Comparison of ENCODE assay signal across 8 mouse cellular contexts in genomic region chr19:41263630-41264295, GRCm38 (mm10). TPM values are rescaled to one million over a fixed set of nuclear protein-coding genes. Genes with fewer than 3 reads are reported as not detected.
DNase-seq lines count a peak whose midpoint lies in the region; ATAC-seq and TF ChIP-seq lines count a peak whose summit lies in the region.

TSS of gene Tm9sf3 (minus strand) at chr19:41263997.

- H3K9me3 ChIP-seq in heart, embryonic 11.5 days (replicated peaks; ENCODE audit: control insufficient read depth, low read length), result no peaks in the 10 kb centered on the region
- H3K9me3 ChIP-seq in kidney, postnatal 0 days (replicated peaks; ENCODE audit: low read length), result no peaks in the 10 kb centered on the region
- no peaks in the 10 kb centered on the region for H3K9me3 ChIP-seq in liver, embryonic 11.5 days (ENCODE audit: control insufficient read depth, low read length)
- H3K9me3 ChIP-seq in stomach, embryonic 14.5 days (ENCODE audit: control insufficient read depth, low read depth, low read length), result no peaks in the 10 kb centered on the region

- H3K27me3 ChIP-seq in heart, embryonic 11.5 days (ENCODE audit: control insufficient read depth, insufficient read depth, low read length), result no peaks in the 10 kb centered on the region
- H3K27me3 ChIP-seq in kidney, postnatal 0 days (ENCODE audit: insufficient read depth, low read length), result no peaks in the 10 kb centered on the region
- H3K27me3 ChIP-seq in liver, embryonic 11.5 days (replicated peaks; ENCODE audit: control insufficient read depth, insufficient read depth, low read length), result no peaks in the 10 kb centered on the region
- no peaks in the 10 kb centered on the region for H3K27me3 ChIP-seq in stomach, embryonic 14.5 days (ENCODE audit: control insufficient read depth, insufficient read depth, low read length)

- peak within 1 kb of the TSS; percentile 96 for H3K4me3 ChIP-seq in heart, embryonic 11.5 days (ENCODE audit: low read depth, low read length)
- peak within 1 kb of the TSS; percentile 92 for H3K4me3 ChIP-seq in kidney, postnatal 0 days (replicated peaks; ENCODE audit: low read depth, low read length)
- peak within 1 kb of the TSS; percentile 98 for H3K4me3 ChIP-seq in liver, embryonic 11.5 days (ENCODE audit: low read depth, low read length)
- peak within 1 kb of the TSS; percentile 95 for H3K4me3 ChIP-seq in stomach, embryonic 14.5 days (ENCODE audit: low read depth, low read length)

- DNase-seq in B cell, adult 2 months, result peak; percentile 88 to 89
- peak; percentile 96 for DNase-seq in brain, adult 2 months (ENCODE audit: low read depth, low spot score)
- peak; percentile 91 for DNase-seq in kidney, postnatal 0 days (ENCODE audit: low spot score)
- DNase-seq in liver, embryonic 11.5 days (ENCODE audit: low spot score), result peak; percentile 86
- peak; percentile 90 for DNase-seq in naive thymus-derived CD4-positive, alpha-beta T cell, adult 2 months (ENCODE audit: low read depth)

- peak within 1 kb of the TSS; percentile 98 for H3K27ac ChIP-seq in heart, embryonic 11.5 days (ENCODE audit: low read depth, low read length)
- peak within 1 kb of the TSS; percentile 100 for H3K27ac ChIP-seq in kidney, postnatal 0 days
- peak within 1 kb of the TSS; percentile 96 for H3K27ac ChIP-seq in liver, embryonic 11.5 days (ENCODE audit: low read depth, low read length)
- peak within 1 kb of the TSS; percentile 96 for H3K27ac ChIP-seq in stomach, embryonic 14.5 days (ENCODE audit: low read length)

- no peak for TF ChIP-seq CTCF in kidney, postnatal 0 days (IDR thresholded peaks at IDR 0.05; ENCODE audit: low read depth)

- H3K36me3 ChIP-seq in heart, embryonic 11.5 days (ENCODE audit: control insufficient read depth, insufficient read depth, low read length), result no peaks in the 10 kb centered on the region
- no peaks in the 10 kb centered on the region for H3K36me3 ChIP-seq in kidney, postnatal 0 days (ENCODE audit: insufficient read depth, low read length)
- no peaks in the 10 kb centered on the region for H3K36me3 ChIP-seq in liver, embryonic 11.5 days (ENCODE audit: control insufficient read depth, insufficient read depth, low read length)
- H3K36me3 ChIP-seq in stomach, embryonic 14.5 days (ENCODE audit: control insufficient read depth, insufficient read depth, low read length), result peaks cover 2% of the 10 kb centered on the region; the same call in 1 of the 2 replicates

- ATAC-seq in erythroblast, adult 5-6 weeks (replicated peaks; ENCODE audit: low FRiP score, poor library complexity, severe bottlenecking), result peak; percentile 89
- ATAC-seq in heart, embryonic 11.5 days (replicated peaks; ENCODE audit: insufficient number of reproducible peaks, low FRiP score, low TSS enrichment), result peak; percentile 89
- peak; percentile 92 for ATAC-seq in kidney, postnatal 0 days (replicated peaks; ENCODE audit: low FRiP score, low read depth)
- ATAC-seq in liver, embryonic 11.5 days (replicated peaks; ENCODE audit: low FRiP score), result peak; percentile 87
- peak; percentile 90 for ATAC-seq in stomach, embryonic 14.5 days (ENCODE audit: insufficient number of reproducible peaks, insufficient read depth, low FRiP score, low read depth)

- H3K9ac ChIP-seq in heart, embryonic 11.5 days (ENCODE audit: low read depth, low read length), result peak within 1 kb of the TSS; percentile 99
- peak within 1 kb of the TSS; percentile 99 for H3K9ac ChIP-seq in kidney, postnatal 0 days (ENCODE audit: low read depth, low read length)
- H3K9ac ChIP-seq in liver, embryonic 11.5 days (ENCODE audit: low read depth, low read length), result peak within 1 kb of the TSS; percentile 98
- H3K9ac ChIP-seq in stomach, embryonic 14.5 days (replicated peaks; ENCODE audit: low read depth, low read length), result peak within 1 kb of the TSS; percentile 85

- H3K4me1 ChIP-seq in heart, embryonic 11.5 days (ENCODE audit: control insufficient read depth, insufficient read depth, low read length), result peaks cover 12% of the 10 kb centered on the region
- H3K4me1 ChIP-seq in kidney, postnatal 0 days (replicated peaks; ENCODE audit: insufficient read depth, low read length), result peaks cover 31% of the 10 kb centered on the region
- H3K4me1 ChIP-seq in liver, embryonic 11.5 days (replicated peaks; ENCODE audit: control insufficient read depth, insufficient read depth, low read length), result peaks cover 29% of the 10 kb centered on the region
- H3K4me1 ChIP-seq in stomach, embryonic 14.5 days (ENCODE audit: control insufficient read depth, insufficient read depth, low read length), result peaks cover 19% of the 10 kb centered on the region

- peak within 1 kb of the TSS; percentile 67 for H3K4me2 ChIP-seq in heart, embryonic 11.5 days
- H3K4me2 ChIP-seq in kidney, postnatal 0 days (ENCODE audit: low read length), result peak within 1 kb of the TSS; percentile 82
- H3K4me2 ChIP-seq in liver, embryonic 11.5 days, result peak within 1 kb of the TSS; percentile 83
- H3K4me2 ChIP-seq in stomach, embryonic 14.5 days (replicated peaks; ENCODE audit: low read depth, low read length), result peak within 1 kb of the TSS; percentile 45

- under 1% methylated on average over 65 of the region's 98 CpGs for WGBS in heart, embryonic 11.5 days (ENCODE audit: insufficient replicate concordance)
- WGBS in kidney, postnatal 0 days, result under 1% methylated on average over 62 of the region's 98 CpGs
- WGBS in liver, embryonic 11.5 days, result 0% methylated on average over 70 of the region's 98 CpGs
- under 1% methylated on average over 92 of the region's 98 CpGs for WGBS in stomach, embryonic 14.5 days

RNA-seq across cellular contexts. Expression of gene Tm9sf3, which starts in this region (rescaled TPM):
- 39.4 and 39.7 TPM in 2 replicates for total RNA-seq in erythroblast, adult 5-6 weeks (2015; ENCODE audit: low replicate concordance)
- 51.6 and 56.4 TPM in 2 replicates for total RNA-seq in erythroblast, adult 5-6 weeks (2017; ENCODE audit: low replicate concordance)
- 92.1 and 135 TPM in 2 replicates for polyA plus RNA-seq in heart, embryonic 11.5 days (2014; fragmentation: Nextera tagmentation; extraction: Ambion mirVana)
- polyA plus RNA-seq in kidney, postnatal 0 days (2015; fragmentation: Nextera tagmentation; extraction: Ambion mirVana), result 135 and 138 TPM in 2 replicates
- polyA plus RNA-seq in liver, embryonic 11.5 days (2014; fragmentation: Nextera tagmentation; extraction: Ambion mirVana), result 112 and 134 TPM in 2 replicates
- 141 and 169 TPM in 2 replicates for polyA plus RNA-seq in stomach, embryonic 14.5 days (2014; fragmentation: Nextera tagmentation; extraction: Ambion mirVana)

Comparison
In these comparisons a context has a peak if more than half of its experiments do, and no peak if none do; other contexts are left out.
1. Peak in every context shown above with its lines: DNase-seq, ATAC-seq, H3K4me3 ChIP-seq and H3K27ac ChIP-seq.